Mouse (Mus musculus) myocyte (in vitro differentiated cells): Measurements from ENCODE around the gene Slc29a1.

ENCODE experiments used
- POLR2A ChIP-seq: IDR thresholded peaks from one replicate; pipeline ENCODE4 v1.6.1; 2011; ENCODE audit warnings: low read depth, mild to moderate bottlenecking, control low read depth, moderate library complexity; ENCODE audit not compliant: insufficient read length
- POLR2AphosphoS2 ChIP-seq: IDR thresholded peaks from one replicate; pipeline ENCODE4 v1.6.1; 2011; ENCODE audit warnings: low read depth, control low read depth; ENCODE audit not compliant: insufficient read length
- USF1 ChIP-seq: IDR thresholded peaks from one replicate; pipeline ENCODE4 v1.6.1; 2011; ENCODE audit warnings: low read depth, mild to moderate bottlenecking, control low read depth, moderate library complexity

GRCm38 (mm10) chr17:45563655-45564530 is 35.5 kb downstream of the Slc29a1 start, which contains the start of gene Slc35b2:
- peak; percentile 12 for TF ChIP-seq USF1
- peak; percentile 97 for TF ChIP-seq POLR2A
- peak; percentile 96 for TF ChIP-seq POLR2AphosphoS2
